Mouse (Mus musculus) liver, embryonic 14.5 days (tissue): ENCODE data around the gene Aurkc.

Experiments
- CTCF ChIP-seq: IDR thresholded peaks from 2 replicates; pipeline ENCODE4 v1.5.1; 2016; ENCODE audit warnings: antibody characterized with exemption, low read depth, control low read depth
- EP300 ChIP-seq: IDR thresholded peaks from 2 replicates; pipeline ENCODE4 v1.6.1; 2016; ENCODE audit warnings: antibody characterized with exemption, low read depth

DNA sequence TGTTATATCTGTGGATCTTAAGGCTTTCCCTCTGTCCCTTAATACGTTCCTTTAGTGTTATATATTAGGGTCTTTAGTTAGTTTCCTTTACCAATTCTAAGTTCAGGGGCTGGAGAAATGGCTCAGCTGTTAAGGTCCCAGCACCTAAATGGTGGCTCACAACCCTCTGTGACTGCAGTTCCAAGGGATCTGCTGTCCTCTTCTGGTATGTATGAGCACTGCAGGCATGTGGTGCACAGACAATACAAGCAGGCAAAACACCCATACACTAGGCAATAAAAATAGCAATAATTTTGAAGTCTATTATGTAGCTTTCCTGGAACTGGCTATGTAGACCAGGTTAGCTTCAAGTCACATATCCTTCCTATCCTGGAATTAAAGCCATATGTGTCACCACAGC, 36.5 kb upstream of the Aurkc start:
- TF ChIP-seq CTCF: no peak
- no peak for TF ChIP-seq EP300
